Mouse (Mus musculus): ENCODE results near the gene Hist3h2a. TPM values are rescaled to one million over a fixed set of nuclear protein-coding genes. Genes with fewer than 3 reads are reported as not detected.

The Hist3h2a gene
- polyA plus RNA-seq, 1 experiment from 2014 or later: 31.8 TPM

GRCm38 (mm10) chr11:58989166-58989565 lies 34.7 kb downstream of the Hist3h2a start:
- H3K27me3 ChIP-seq (ENCODE audit: control insufficient read depth, insufficient read depth, low read length): no peaks in the 10 kb centered on the region
- WGBS: 92% methylated on average over 4 of the region's 4 CpGs
- no peak overlapping the region for H3K27ac ChIP-seq (ENCODE audit: low read depth, low read length)
- no peak overlapping the region for H3K9ac ChIP-seq (ENCODE audit: low read depth, low read length)
- H3K4me2 ChIP-seq (replicated peaks; ENCODE audit: low read depth, low read length): no peak overlapping the region
- peaks cover 64% of the 10 kb centered on the region for H3K36me3 ChIP-seq (ENCODE audit: control insufficient read depth, insufficient read depth, low read length)
- ATAC-seq (ENCODE audit: low FRiP score, low TSS enrichment): no peak
- H3K4me3 ChIP-seq (ENCODE audit: low read length): no peak overlapping the region
- no peaks in the 10 kb centered on the region for H3K9me3 ChIP-seq (ENCODE audit: control insufficient read depth, low read length)
- no peaks in the 10 kb centered on the region for H3K4me1 ChIP-seq (ENCODE audit: control insufficient read depth, insufficient read depth, low read length)

- Histone ChIP-seq H3K27ac (ENCODE audit: low read depth, low read length) (no peak overlapping the region), H3K9ac (ENCODE audit: low read depth, low read length) (no peak overlapping the region), H3K9me3 (ENCODE audit: control insufficient read depth, low read length) (no peaks in the 10 kb centered on the region), H3K4me1 (ENCODE audit: control insufficient read depth, insufficient read depth, low read length) (no peaks in the 10 kb centered on the region), H3K27me3 (ENCODE audit: control insufficient read depth, insufficient read depth, low read length) (no peaks in the 10 kb centered on the region), H3K4me2 (replicated peaks; ENCODE audit: low read depth, low read length) (no peak overlapping the region), H3K36me3 (ENCODE audit: control insufficient read depth, insufficient read depth, low read length) (peaks cover 55% of the 10 kb centered on the region), H3K4me3 (ENCODE audit: low read length) (no peak overlapping the region)
- ATAC-seq (ENCODE audit: low FRiP score, low TSS enrichment): no peak
- WGBS: 90% methylated on average over 17 of the region's 17 CpGs
Measured at GRCm38 (mm10) chr11:58990141-58990540, 35.7 kb downstream of the Hist3h2a start.

GRCm38 (mm10) chr11:58990794-58991193 lies 36.3 kb downstream of the Hist3h2a start:
- Histone ChIP-seq H3K36me3 (ENCODE audit: control insufficient read depth, insufficient read depth, low read length) (peaks cover 48% of the 10 kb centered on the region), H3K27ac (ENCODE audit: low read depth, low read length) (no peak overlapping the region), H3K4me2 (replicated peaks; ENCODE audit: low read depth, low read length) (no peak overlapping the region), H3K27me3 (ENCODE audit: control insufficient read depth, insufficient read depth, low read length) (no peaks in the 10 kb centered on the region; the same call in 1 of the 2 replicates), H3K4me3 (ENCODE audit: low read length) (no peak overlapping the region), H3K9ac (ENCODE audit: low read depth, low read length) (no peak overlapping the region), H3K9me3 (ENCODE audit: control insufficient read depth, low read length) (no peaks in the 10 kb centered on the region), H3K4me1 (ENCODE audit: control insufficient read depth, insufficient read depth, low read length) (no peaks in the 10 kb centered on the region)
- 80% methylated on average over 9 of the region's 9 CpGs for WGBS
- ATAC-seq (ENCODE audit: low FRiP score, low TSS enrichment): no peak

- H3K36me3 ChIP-seq (ENCODE audit: control insufficient read depth, insufficient read depth, low read length): peaks cover 37% of the 10 kb centered on the region
- H3K4me3 ChIP-seq (ENCODE audit: low read length): no peak overlapping the region
- H3K27ac ChIP-seq (ENCODE audit: low read depth, low read length): no peak overlapping the region
- no peaks in the 10 kb centered on the region for H3K4me1 ChIP-seq (ENCODE audit: control insufficient read depth, insufficient read depth, low read length)
- H3K27me3 ChIP-seq (ENCODE audit: control insufficient read depth, insufficient read depth, low read length): peaks cover 3% of the 10 kb centered on the region
- H3K9ac ChIP-seq (ENCODE audit: low read depth, low read length): no peak overlapping the region
- H3K9me3 ChIP-seq (ENCODE audit: control insufficient read depth, low read length): no peaks in the 10 kb centered on the region
- ATAC-seq (ENCODE audit: low FRiP score, low TSS enrichment): no peak
- no peak overlapping the region for H3K4me2 ChIP-seq (replicated peaks; ENCODE audit: low read depth, low read length)
- WGBS: 78% methylated on average over 3 of the region's 3 CpGs
Measured at GRCm38 (mm10) chr11:58991911-58992310, 37.4 kb downstream of the Hist3h2a start.

- ATAC-seq (ENCODE audit: low FRiP score, low TSS enrichment): no peak
- H3K27ac ChIP-seq (ENCODE audit: low read depth, low read length): no peak overlapping the region
- no peak overlapping the region for H3K4me3 ChIP-seq (ENCODE audit: low read length)
- no peaks in the 10 kb centered on the region for H3K9me3 ChIP-seq (ENCODE audit: control insufficient read depth, low read length)
- no peaks in the 10 kb centered on the region for H3K4me1 ChIP-seq (ENCODE audit: control insufficient read depth, insufficient read depth, low read length)
- H3K27me3 ChIP-seq (ENCODE audit: control insufficient read depth, insufficient read depth, low read length): peaks cover 3% of the 10 kb centered on the region
- no peak overlapping the region for H3K9ac ChIP-seq (ENCODE audit: low read depth, low read length)
- no peak overlapping the region for H3K4me2 ChIP-seq (replicated peaks; ENCODE audit: low read depth, low read length)
- WGBS: 80% methylated on average over 6 of the region's 6 CpGs
- peaks cover 30% of the 10 kb centered on the region for H3K36me3 ChIP-seq (ENCODE audit: control insufficient read depth, insufficient read depth, low read length)
Measured at GRCm38 (mm10) chr11:58993091-58993670, 38.7 kb downstream of the Hist3h2a start.

GRCm38 (mm10) chr11:58994337-58994826 lies 39.9 kb downstream of the Hist3h2a start:
- Histone ChIP-seq H3K4me3 (ENCODE audit: low read length) (peak overlapping the region; percentile 33), H3K9me3 (ENCODE audit: control insufficient read depth, low read length) (no peaks in the 10 kb centered on the region), H3K27ac (ENCODE audit: low read depth, low read length) (no peak overlapping the region), H3K4me1 (ENCODE audit: control insufficient read depth, insufficient read depth, low read length) (no peaks in the 10 kb centered on the region), H3K27me3 (ENCODE audit: control insufficient read depth, insufficient read depth, low read length) (peaks cover 3% of the 10 kb centered on the region), H3K36me3 (ENCODE audit: control insufficient read depth, insufficient read depth, low read length) (peaks cover 18% of the 10 kb centered on the region; the same call in 1 of the 2 replicates), H3K4me2 (replicated peaks; ENCODE audit: low read depth, low read length) (peak overlapping the region; percentile 62), H3K9ac (ENCODE audit: low read depth, low read length) (peak overlapping the region; percentile 31; the same call in 1 of the 2 replicates)
- 3% methylated on average over 31 of the region's 35 CpGs for WGBS
- ATAC-seq (ENCODE audit: low FRiP score, low TSS enrichment): peak; percentile 84

GRCm38 (mm10) chr11:58995061-58995806 lies 40.7 kb downstream of the Hist3h2a start:
- H3K4me3 ChIP-seq (ENCODE audit: low read length): no peak overlapping the region

GRCm38 (mm10) chr11:58995807-58996370 lies 41.4 kb downstream of the Hist3h2a start:
- Histone ChIP-seq H3K9ac (ENCODE audit: low read depth, low read length) (no peak overlapping the region), H3K27ac (ENCODE audit: low read depth, low read length) (no peak overlapping the region), H3K9me3 (ENCODE audit: control insufficient read depth, low read length) (no peaks in the 10 kb centered on the region), H3K36me3 (ENCODE audit: control insufficient read depth, insufficient read depth, low read length) (peaks cover 3% of the 10 kb centered on the region; the same call in 1 of the 2 replicates), H3K4me2 (replicated peaks; ENCODE audit: low read depth, low read length) (no peak overlapping the region), H3K4me3 (ENCODE audit: low read length) (no peak overlapping the region), H3K27me3 (ENCODE audit: control insufficient read depth, insufficient read depth, low read length) (peaks cover 3% of the 10 kb centered on the region), H3K4me1 (ENCODE audit: control insufficient read depth, insufficient read depth, low read length) (no peaks in the 10 kb centered on the region)
- 40% methylated on average over 12 of the region's 12 CpGs for WGBS
- no peak for ATAC-seq (ENCODE audit: low FRiP score, low TSS enrichment)

More at GRCm38 (mm10) chr11:58995061-58995806, 40.7 kb downstream of the Hist3h2a start:
- Histone ChIP-seq H3K9me3 (ENCODE audit: control insufficient read depth, low read length) (no peaks in the 10 kb centered on the region), H3K4me1 (ENCODE audit: control insufficient read depth, insufficient read depth, low read length) (no peaks in the 10 kb centered on the region), H3K27me3 (ENCODE audit: control insufficient read depth, insufficient read depth, low read length) (peaks cover 3% of the 10 kb centered on the region), H3K9ac (ENCODE audit: low read depth, low read length) (no peak overlapping the region), H3K36me3 (ENCODE audit: control insufficient read depth, insufficient read depth, low read length) (peaks cover 9% of the 10 kb centered on the region; the same call in 1 of the 2 replicates), H3K4me2 (replicated peaks; ENCODE audit: low read depth, low read length) (peak overlapping the region; percentile 62; the same call in 1 of the 2 replicates), H3K27ac (ENCODE audit: low read depth, low read length) (no peak overlapping the region)
- ATAC-seq (ENCODE audit: low FRiP score, low TSS enrichment): no peak
- WGBS: 84% methylated on average over 9 of the region's 9 CpGs

- no peaks in the 10 kb centered on the region for H3K9me3 ChIP-seq (ENCODE audit: control insufficient read depth, low read length)
- no peaks in the 10 kb centered on the region for H3K36me3 ChIP-seq (ENCODE audit: control insufficient read depth, insufficient read depth, low read length)
- H3K27ac ChIP-seq (ENCODE audit: low read depth, low read length): no peak overlapping the region
- H3K4me1 ChIP-seq (ENCODE audit: control insufficient read depth, insufficient read depth, low read length): no peaks in the 10 kb centered on the region
- no peak overlapping the region for H3K4me2 ChIP-seq (replicated peaks; ENCODE audit: low read depth, low read length)
- H3K4me3 ChIP-seq (ENCODE audit: low read length): no peak overlapping the region
- H3K9ac ChIP-seq (ENCODE audit: low read depth, low read length): no peak overlapping the region
- ATAC-seq (ENCODE audit: low FRiP score, low TSS enrichment): no peak
- peaks cover 3% of the 10 kb centered on the region for H3K27me3 ChIP-seq (ENCODE audit: control insufficient read depth, insufficient read depth, low read length)
- WGBS: 87% methylated on average over 5 of the region's 5 CpGs
Measured at GRCm38 (mm10) chr11:58997541-58997940, 43.1 kb downstream of the Hist3h2a start.
